Mouse (Mus musculus) liver, adult (tissue): ENCODE measurements around the gene Eef1akmt2.

Experiments
- GATA4 ChIP-seq: IDR thresholded peaks from 2 replicates; pipeline ENCODE4 v1.6.1; 2014; ENCODE audit warnings: mild to moderate bottlenecking, low read length; ENCODE audit not compliant: insufficient replicate concordance

The Eef1akmt2 gene

DNA sequence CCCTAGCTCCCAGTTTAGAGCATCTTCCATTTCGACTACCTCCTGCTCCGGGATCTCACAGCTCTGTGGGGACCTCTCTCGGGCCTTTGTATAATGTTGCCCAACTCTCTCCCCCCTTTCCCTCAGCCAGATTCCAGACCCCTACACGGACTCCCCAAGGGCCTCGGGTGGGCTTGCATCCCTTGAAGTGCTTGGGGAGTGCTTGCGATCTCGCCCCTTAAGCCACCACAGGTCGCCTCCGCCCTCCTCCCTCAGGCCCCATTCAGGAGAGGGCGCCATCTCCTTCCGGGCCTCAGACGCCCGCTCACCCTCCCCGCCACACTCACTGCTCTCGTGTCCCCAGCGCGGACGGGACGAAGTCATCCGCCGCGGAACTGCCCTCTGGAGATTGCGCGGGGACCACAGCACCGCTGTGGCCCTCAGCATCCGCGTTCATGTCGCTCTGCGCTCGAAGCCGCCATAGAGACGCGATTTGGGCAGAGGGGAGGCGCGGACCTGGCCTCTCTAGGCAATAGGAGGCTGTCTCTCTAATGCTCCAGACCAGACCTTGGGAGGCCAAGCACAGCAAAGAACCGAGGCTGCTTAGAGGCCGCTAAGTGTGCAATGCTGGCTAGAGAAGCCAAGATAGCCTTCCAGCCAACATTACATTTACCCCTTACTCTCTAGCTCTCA is at the start of gene Eef1akmt2:
TSS of gene Eef1akmt2 (minus strand) at position 501 of the 672 bp plus-strand sequence.
- peak; percentile 68; the same call in 1 of the 2 replicates for TF ChIP-seq GATA4

DNA sequence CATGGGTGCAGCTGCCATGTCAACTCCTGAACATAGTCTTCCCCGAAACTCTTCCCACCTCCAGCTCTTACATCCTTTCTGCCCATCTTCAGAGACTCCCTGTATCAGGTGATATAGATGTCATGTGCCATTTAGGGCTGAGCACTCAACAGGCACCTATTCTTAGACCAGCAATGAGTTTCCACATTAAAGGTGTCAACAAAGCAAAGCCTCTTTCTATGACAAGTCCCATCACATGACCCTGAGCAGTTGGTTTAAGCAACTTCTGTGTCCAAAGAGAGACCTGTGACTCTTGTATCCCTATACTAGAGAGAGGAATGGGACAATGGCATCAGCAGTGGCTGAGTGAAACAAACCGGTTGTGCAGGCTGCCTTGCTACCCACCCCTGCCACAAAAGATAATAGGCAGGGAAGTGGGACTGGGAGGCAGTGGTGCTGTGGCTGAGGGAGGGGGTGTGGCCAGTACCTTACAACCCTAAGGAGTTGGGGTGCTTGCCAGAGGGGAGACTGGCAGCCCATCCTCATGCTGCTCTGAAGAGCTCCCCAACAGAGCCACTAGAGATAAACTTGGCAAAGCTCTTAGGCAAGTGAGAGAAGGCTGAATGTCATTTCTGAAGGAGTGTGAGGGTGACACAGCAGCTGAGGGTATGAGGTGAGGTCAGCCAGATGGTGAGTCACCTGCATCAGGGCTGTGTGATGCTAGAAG is 48.5 kb upstream of the Eef1akmt2 start:
- no peak for TF ChIP-seq GATA4

DNA sequence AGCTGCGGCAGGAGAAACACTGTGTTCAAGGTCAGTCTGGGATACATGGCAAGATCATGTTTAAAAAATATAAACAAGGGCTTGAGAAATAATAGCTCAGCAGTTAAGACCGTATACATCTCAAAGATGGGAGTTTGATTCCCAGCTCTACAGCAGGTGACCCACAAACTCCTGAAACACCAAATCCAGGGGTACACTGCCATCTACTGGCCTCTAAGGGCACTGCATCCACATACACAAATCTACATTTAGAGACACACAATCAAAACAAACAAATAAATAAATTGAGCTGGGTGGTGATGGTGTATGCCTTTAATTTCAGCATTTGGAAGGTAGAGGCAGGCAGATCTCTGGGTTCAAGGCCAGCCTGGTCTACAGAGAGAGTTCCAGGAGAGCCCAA is 45.8 kb upstream of the Eef1akmt2 start:
- TF ChIP-seq GATA4 = no peak

DNA sequence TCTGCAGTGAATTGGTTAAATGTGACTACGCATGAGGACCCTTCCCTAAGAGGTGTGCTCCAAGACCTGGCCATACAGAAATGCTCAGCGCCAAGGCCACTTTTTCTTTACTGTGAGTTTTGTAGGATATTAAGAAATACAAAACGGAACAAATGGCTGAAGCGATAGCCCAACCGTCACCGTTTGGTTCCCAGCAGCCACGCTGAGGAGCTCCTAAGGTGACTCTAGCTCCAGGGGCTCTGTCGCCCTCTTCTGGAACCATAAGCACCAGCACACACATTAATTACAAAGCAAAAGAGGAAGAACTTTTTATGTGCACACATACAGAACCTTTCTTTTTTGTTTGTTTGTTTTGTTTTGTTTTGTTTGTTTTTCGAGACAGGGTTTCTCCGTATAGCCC is 44.8 kb upstream of the Eef1akmt2 start:
- no peak for TF ChIP-seq GATA4

DNA sequence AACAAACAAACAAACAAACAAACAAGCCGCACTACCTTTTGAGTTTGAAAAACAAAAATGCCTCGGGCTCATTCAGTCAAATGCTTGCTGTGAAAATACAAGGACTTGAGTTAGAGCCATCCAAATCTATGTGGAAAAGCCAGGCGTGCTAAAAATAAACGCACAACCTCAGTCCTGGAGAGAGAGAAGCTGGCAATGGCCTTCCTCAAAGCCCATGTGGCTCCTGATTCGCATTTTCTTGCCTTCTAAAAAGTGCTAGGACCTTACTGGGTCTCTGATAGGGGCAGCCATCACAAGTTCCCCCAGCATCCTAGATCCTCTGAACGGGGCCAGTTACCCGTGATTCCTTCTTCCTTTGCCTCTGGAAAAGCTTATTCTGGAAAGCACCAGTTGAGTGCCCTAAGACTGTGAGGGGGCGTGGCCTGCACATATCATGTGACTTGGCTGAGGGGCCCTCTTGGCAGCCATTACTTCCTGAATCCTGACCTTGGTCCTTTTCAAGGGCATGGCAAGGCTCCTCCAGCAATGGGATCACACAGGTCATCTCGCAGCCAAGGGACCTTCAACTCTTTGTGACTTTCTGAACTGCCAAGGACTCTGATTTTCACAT is 43.8 kb upstream of the Eef1akmt2 start:
- no peak for TF ChIP-seq GATA4

DNA sequence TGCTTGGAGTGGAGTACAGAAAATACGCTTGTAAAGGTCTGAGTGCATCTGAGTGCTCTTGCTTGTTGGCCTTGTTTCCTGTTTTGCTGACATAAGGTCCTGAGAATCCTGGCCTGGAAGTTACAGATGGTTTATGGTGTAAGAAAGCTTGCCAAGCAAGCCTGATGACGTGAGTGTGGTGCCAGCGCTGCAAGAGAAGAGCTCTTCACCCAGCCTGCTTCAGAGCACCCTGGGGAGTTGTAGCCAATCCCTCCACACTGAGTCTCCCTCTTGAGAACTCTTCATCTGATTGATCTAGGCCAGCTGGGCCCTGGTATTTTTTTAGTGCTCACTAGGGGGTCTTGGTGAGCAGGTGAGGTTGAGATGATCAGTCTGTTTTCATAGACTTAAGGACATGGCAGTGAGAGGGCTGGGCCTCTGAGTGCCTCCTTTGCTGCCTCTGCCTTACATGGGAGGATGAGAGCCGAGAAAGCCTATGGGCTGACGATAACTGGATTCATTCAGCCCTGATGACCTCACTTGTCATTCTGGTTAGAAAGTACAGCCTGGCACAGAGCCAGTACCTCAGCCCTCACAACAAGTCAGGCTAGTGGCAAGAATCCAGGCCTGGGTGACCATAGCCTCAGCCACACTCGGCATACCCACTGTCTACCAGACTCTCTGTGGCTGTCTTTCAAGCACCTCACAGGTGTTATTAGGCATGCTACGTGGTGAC is 42.5 kb upstream of the Eef1akmt2 start:
- TF ChIP-seq GATA4 = no peak

DNA sequence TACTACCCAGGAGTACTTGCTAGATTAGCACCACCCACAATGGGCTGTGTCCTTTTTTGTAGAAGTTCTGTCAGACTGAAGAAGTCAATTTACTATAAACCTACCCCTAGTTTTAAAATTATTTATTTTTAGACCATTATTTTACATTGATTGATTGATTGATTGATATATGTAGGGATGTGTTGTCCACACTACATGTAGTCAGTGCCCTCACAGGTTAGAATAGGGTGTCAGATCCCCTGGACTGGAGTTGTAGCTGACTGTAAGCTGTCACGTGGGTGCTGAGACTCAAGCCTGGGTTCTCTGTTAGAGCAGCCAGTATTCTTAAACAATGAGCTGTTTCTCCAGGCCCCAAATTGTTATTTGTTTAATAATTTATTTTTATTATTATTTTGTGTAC is 40.9 kb upstream of the Eef1akmt2 start:
- TF ChIP-seq GATA4 = no peak

DNA sequence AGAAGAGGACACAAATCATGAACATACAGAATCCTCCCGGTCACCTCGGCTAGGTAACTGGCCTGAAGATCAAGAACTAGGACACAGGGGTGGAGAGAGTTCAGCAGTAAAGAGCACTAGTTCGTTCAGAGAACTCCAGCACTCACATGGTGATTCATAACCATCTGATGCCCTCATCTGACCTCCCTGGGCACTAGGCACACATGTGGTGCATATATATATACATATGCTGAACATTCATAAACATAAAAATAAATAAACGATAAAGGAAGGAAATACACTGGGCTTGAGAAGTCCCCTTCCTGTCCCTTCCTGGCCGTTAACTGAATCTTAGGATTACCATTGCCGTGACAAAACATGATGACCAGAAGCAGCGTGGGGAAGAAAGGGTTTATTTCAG is 40.3 kb upstream of the Eef1akmt2 start:
- no peak for TF ChIP-seq GATA4

DNA sequence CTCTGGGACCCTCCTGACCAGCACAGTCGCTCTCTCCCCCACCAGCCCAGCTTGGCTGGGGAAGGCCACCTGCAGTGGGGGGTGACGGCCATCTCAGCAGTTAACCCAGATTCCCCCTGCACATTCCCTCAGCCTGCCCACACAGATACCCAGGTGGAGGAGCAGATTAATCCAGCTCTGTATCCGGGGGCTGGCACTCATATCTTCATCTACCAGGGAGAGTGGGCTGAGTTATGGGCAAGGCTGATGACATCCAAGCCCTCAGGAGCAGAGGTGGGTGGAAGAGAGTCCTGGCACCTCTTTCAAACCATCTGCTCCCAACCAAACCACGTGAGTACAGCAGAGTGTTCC is 39.8 kb upstream of the Eef1akmt2 start:
- no peak for TF ChIP-seq GATA4

DNA sequence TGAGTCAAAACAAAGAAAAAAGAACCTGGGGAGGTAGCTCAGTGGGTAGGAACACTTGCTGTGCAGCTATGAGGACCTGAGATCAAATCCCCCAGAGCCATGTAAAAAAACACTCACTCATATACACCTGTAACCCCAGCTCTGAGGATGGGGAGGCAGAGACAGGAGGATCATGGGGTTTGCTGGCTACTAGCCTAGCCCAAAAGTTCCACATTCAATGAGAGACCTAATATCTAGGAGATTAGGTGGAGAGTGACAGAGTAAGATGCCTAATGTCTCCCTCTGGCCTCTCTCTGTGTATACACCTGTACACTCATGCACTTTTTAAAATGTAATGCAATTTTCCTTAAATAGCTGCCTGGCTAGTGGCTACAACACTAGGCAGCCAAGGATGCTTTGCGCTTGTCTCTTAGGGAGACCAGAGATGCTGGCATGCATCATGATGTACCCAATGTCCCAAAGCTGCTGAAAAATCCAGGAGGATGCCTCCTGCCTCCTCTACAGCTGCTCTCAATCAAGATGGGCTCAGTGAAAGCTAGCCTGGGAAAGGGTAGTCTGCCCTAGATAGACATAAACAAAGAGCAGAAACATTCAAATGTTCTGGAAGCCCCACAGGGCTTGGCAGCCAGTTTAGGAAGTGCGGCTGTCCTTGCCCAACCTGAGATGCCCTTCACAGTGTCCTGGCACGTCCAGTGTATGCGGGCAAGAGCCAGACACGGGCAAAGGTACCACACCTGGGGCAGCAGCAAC is 39.3 kb upstream of the Eef1akmt2 start:
- TF ChIP-seq GATA4 = no peak

DNA sequence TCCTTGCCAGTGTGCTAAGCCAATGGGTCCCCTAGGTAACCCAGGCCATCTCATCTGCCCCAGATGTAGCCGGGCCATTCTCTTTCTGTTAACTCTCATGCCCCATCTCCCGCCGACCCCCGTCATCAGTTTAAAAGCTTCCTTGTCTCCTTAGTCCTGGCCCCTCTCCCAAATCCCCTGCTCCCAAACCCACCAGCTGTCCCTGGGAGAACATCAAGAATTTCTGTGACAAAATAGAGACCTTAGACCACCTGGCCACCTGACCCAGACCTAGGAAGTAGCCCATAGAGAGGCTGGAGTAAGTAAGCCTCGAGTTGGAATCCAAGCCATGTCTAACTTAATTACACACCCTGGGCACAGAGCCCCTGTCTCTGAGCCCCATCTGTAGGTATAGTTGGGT is 37.7 kb upstream of the Eef1akmt2 start:
- TF ChIP-seq GATA4 = no peak

DNA sequence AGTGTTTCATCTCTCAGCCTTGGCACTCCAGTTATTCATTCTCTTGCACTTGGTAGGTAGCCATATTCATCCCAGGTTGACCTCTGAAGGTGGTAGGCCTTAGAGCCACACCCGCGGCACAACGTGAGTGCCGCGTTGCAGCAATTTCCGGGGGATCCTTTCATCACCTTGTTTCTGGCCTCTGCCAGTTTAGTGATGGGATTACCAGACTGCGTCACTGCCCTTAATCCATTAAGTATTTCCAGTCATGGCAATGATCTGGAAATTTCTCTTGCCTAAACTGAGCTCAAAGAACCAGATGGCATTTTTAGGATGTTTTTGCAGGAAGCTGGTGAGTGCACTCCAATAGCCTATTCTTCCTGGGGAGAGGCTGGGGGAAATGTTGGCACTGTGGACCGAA is 37.2 kb upstream of the Eef1akmt2 start:
- no peak for TF ChIP-seq GATA4

DNA sequence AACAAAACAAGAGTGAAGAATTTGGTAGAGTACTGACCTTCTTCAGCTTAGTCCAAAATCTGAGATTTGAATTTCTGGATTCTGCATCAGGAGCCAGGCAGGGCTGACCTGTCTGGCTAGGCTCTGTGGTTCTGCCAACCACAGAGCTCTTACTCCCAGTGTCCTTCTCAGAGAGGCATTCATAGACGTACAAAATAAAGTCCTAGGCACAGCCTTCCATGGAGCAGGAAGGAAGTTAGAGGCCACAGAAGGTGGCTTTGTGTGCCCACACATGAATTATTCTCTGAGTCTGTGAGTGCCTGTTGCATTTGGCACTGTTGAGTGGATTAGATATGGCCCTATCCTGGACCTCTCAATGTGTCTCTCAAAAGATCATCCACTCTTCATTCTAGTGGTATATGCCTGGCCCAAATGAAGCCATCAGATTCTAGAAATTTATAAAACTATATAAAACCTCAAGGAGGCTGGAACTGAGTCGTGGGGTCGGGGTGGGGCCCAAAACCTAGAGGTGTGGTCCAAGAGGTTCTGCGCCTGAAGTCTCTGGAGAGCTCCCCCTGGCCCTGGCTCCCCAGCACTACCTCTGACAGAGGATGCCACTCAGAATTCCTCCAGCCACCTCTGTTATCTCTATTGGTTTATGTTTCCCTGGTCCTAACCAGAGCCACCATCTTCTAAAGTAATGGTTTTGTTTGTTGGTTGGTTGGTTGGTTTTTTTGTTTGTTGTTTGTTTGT is 36.2 kb upstream of the Eef1akmt2 start:
- TF ChIP-seq GATA4 = no peak

DNA sequence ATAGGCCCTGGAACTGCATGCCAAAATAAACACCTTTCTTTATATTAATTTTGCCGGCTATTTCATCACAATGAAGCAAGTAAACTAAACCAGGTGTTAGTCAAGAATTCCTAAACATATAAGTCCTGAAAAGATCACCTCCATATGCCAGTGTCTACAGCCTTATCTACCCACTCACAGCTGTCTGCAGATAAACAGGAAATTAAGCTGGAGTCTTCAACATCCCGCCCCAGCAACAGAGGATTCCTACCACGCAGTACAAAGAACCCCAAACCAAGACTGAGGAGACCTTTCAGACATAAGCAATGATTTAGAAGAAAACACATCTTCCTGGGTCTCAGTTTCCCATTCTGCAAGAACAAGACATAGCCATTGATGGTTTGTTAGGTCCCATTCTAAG is 35.6 kb upstream of the Eef1akmt2 start:
- TF ChIP-seq GATA4 = no peak
